Mouse (Mus musculus) lung, postnatal 0 days (tissue): ENCODE data around the gene Id3. TPM values are rescaled to one million over a fixed set of nuclear protein-coding genes. Genes with fewer than 3 reads are reported as not detected.

Experiments used
- ATAC-seq: fragments of 200-750 bp; cut with Nextera tagmentation; 2 replicates; pipeline ENCODE4 v1.8.0; 2017; ENCODE audit warnings: moderate library complexity
- DNase-seq: peaks from one replicate; pipeline ENCODE4 v3.0.0-alpha.2; 2016; ENCODE audit warnings: low spot score
- H3K27ac ChIP-seq: fragments of 300-500 bp; sonication (generic); 2 replicates; pipeline ENCODE4 v1.5.1; 2014; ENCODE audit warnings: antibody characterized with exemption, mild to moderate bottlenecking, low read length, mixed read lengths
- H3K27me3 ChIP-seq: fragments of 300-500 bp; sonication (generic); replicated peaks from 2 replicates; pipeline ENCODE4 v1.6.1; 2014; ENCODE audit warnings: low read length, mixed read lengths; ENCODE audit not compliant: insufficient read depth
- H3K36me3 ChIP-seq: fragments of 300-500 bp; sonication (generic); 2 replicates; pipeline ENCODE4 v1.6.1; 2014; ENCODE audit warnings: low read length, mixed read lengths; ENCODE audit not compliant: insufficient read depth
- H3K4me1 ChIP-seq: fragments of 300-500 bp; sonication (generic); 2 replicates; pipeline ENCODE4 v1.6.1; 2014; ENCODE audit warnings: antibody characterized with exemption, low read depth, low read length, mixed read lengths; ENCODE audit not compliant: insufficient read depth
- H3K4me2 ChIP-seq: fragments of 300-500 bp; sonication (generic); replicated peaks from 2 replicates; pipeline ENCODE4 v1.6.1; 2014; ENCODE audit warnings: low read depth, mild to moderate bottlenecking, low read length, moderate library complexity, mixed read lengths
- H3K4me3 ChIP-seq: fragments of 300-500 bp; sonication (generic); 2 replicates; pipeline ENCODE4 v1.5.1; 2014; ENCODE audit warnings: low read depth, low read length
- H3K9ac ChIP-seq: fragments of 300-500 bp; sonication (generic); replicated peaks from 2 replicates; pipeline ENCODE4 v1.6.1; 2014; ENCODE audit warnings: low read depth, mild to moderate bottlenecking
- H3K9me3 ChIP-seq: fragments of 300-500 bp; sonication (generic); 2 replicates; pipeline ENCODE4 v1.6.1; 2016; ENCODE audit warnings: low read length, mixed read lengths
- CTCF ChIP-seq: IDR thresholded peaks from 2 replicates; pipeline ENCODE4 v1.5.1; 2016; ENCODE audit warnings: antibody characterized with exemption, mild to moderate bottlenecking
- EP300 ChIP-seq: IDR thresholded peaks from 2 replicates; pipeline ENCODE4 v1.6.1; 2016; ENCODE audit warnings: antibody characterized with exemption, mild to moderate bottlenecking, control low read depth
- WGBS: fragments of 180-500 bp; shearing (Covaris S2); extraction: QIAGEN DNeasy Blood & Tissue Kit; methylation state at CpG from one replicate; pipeline ENCODE4 v1.1.7; 2014; 5-methylcytosine and 5-hydroxymethylcytosine counted together
- polyA plus RNA-seq: library from polyadenylated mRNA; unstranded; fragments of >200 nt; fragmentation: Nextera tagmentation; extraction: Ambion mirVana; gene quantifications from 2 replicates; pipeline ENCODE4 v1.2.1, GENCODE M21; 2015

Id3 gene
- polyA plus RNA-seq, 1 experiment from 2014 or later = 477 TPM

GRCm38 (mm10) chr4:136179456-136179855, 36.2 kb downstream of the Id3 start:
- Histone ChIP-seq H3K4me3 (no peak overlapping the region), H3K36me3 (no peaks in the 10 kb centered on the region), H3K27me3 (no peaks in the 10 kb centered on the region), H3K4me2 (peak overlapping the region; percentile 56), H3K4me1 (peaks cover 40% of the 10 kb centered on the region), H3K9ac (no peak overlapping the region), H3K9me3 (no peaks in the 10 kb centered on the region), H3K27ac (peak overlapping the region; percentile 90)
- no peak for TF ChIP-seq CTCF
- TF ChIP-seq EP300 = peak; percentile 87
- DNase-seq (peak; percentile 93), ATAC-seq (no peak)
- WGBS = 43% methylated on average over 7 of the region's 7 CpGs

- WGBS = 8% methylated on average over 15 of the region's 15 CpGs
- Histone ChIP-seq H3K4me3 (peak overlapping the region; percentile 30; the same call in 1 of the 2 replicates), H3K4me2 (peak overlapping the region; percentile 56), H3K9ac (no peak overlapping the region), H3K36me3 (no peaks in the 10 kb centered on the region), H3K27me3 (no peaks in the 10 kb centered on the region), H3K27ac (peak overlapping the region; percentile 90), H3K4me1 (peaks cover 34% of the 10 kb centered on the region), H3K9me3 (no peaks in the 10 kb centered on the region)
- ATAC-seq (peak; percentile 37), DNase-seq (peak; percentile 90)
- no peak for TF ChIP-seq EP300
- peak; percentile 89 for TF ChIP-seq CTCF
Observed at GRCm38 (mm10) chr4:136179998-136180397, 36.7 kb downstream of the Id3 start.

- peak overlapping the region; percentile 30 for H3K4me3 ChIP-seq
- H3K36me3 ChIP-seq = no peaks in the 10 kb centered on the region
- no peak overlapping the region for H3K9ac ChIP-seq
- peaks cover 30% of the 10 kb centered on the region; the same call in 1 of the 2 replicates for H3K4me1 ChIP-seq
- peak overlapping the region; percentile 56 for H3K4me2 ChIP-seq
- 28% methylated on average over 23 of the region's 23 CpGs for WGBS
- H3K27ac ChIP-seq = peak overlapping the region; percentile 90
- H3K27me3 ChIP-seq = no peaks in the 10 kb centered on the region
- ATAC-seq (peak; percentile 83), DNase-seq (peak; percentile 93)
- H3K9me3 ChIP-seq = no peaks in the 10 kb centered on the region
- no peak for TF ChIP-seq CTCF
- peak; percentile 43 for TF ChIP-seq EP300
Observed at GRCm38 (mm10) chr4:136180408-136181330, 37.4 kb downstream of the Id3 start.

GRCm38 (mm10) chr4:136181367-136181766, 38.1 kb downstream of the Id3 start:
- Histone ChIP-seq H3K27ac (peak overlapping the region; percentile 90), H3K4me3 (peak overlapping the region; percentile 30), H3K9me3 (no peaks in the 10 kb centered on the region), H3K4me2 (peak overlapping the region; percentile 56), H3K9ac (no peak overlapping the region), H3K4me1 (peaks cover 30% of the 10 kb centered on the region; the same call in 1 of the 2 replicates), H3K36me3 (no peaks in the 10 kb centered on the region), H3K27me3 (no peaks in the 10 kb centered on the region)
- ATAC-seq (peak; percentile 7; the same call in 1 of the 2 replicates), DNase-seq (peak; percentile 88)
- TF ChIP-seq EP300 (no peak), CTCF (peak; percentile 65)
- 18% methylated on average over 12 of the region's 12 CpGs for WGBS

- Histone ChIP-seq H3K4me2 (0 out of 2 replicates have a peak overlapping the region, but pooled peaks have one; percentile 27), H3K4me3 (no peak overlapping the region), H3K9me3 (no peaks in the 10 kb centered on the region), H3K4me1 (peaks cover 12% of the 10 kb centered on the region; the same call in 1 of the 2 replicates), H3K36me3 (no peaks in the 10 kb centered on the region), H3K27me3 (no peaks in the 10 kb centered on the region), H3K27ac (peak overlapping the region; percentile 90), H3K9ac (no peak overlapping the region)
- ATAC-seq = no peak
- DNase-seq = peak; percentile 70
- WGBS = 26% methylated on average over 9 of the region's 9 CpGs
- TF ChIP-seq EP300 (peak; percentile 23; the same call in 1 of the 2 replicates), CTCF (no peak)
Observed at GRCm38 (mm10) chr4:136185375-136185774, 42.1 kb downstream of the Id3 start.

GRCm38 (mm10) chr4:136186315-136186714, 43.0 kb downstream of the Id3 start:
- Histone ChIP-seq H3K27me3 (no peaks in the 10 kb centered on the region), H3K4me2 (peak overlapping the region; percentile 38), H3K4me3 (no peak overlapping the region), H3K36me3 (no peaks in the 10 kb centered on the region), H3K27ac (peak overlapping the region; percentile 90), H3K9ac (no peak overlapping the region; the same call in 1 of the 2 replicates), H3K9me3 (no peaks in the 10 kb centered on the region), H3K4me1 (peaks cover 12% of the 10 kb centered on the region; the same call in 1 of the 2 replicates)
- peak; percentile 42 for DNase-seq
- ATAC-seq = peak; percentile 16
- 56% methylated on average over 8 of the region's 8 CpGs for WGBS
- TF ChIP-seq CTCF (no peak), EP300 (no peak)
